Mouse (Mus musculus) heart, embryonic 16.5 days (tissue): ENCODE measurements around the gene Rapgef4. TPM values are rescaled to one million over a fixed set of nuclear protein-coding genes. Genes with fewer than 3 reads are reported as not detected.

Experiments used
- ATAC-seq: fragments of 200-750 bp; cut with Nextera tagmentation; replicated peaks from 2 replicates; pipeline ENCODE4 v1.8.0; 2017; ENCODE audit warnings: moderate number of reproducible peaks; ENCODE audit not compliant: insufficient read depth, low FRiP score; ENCODE audit errors: extremely low read depth
- H3K27ac ChIP-seq: fragments of 300-500 bp; sonication (generic); 2 replicates; pipeline ENCODE4 v1.5.1; 2014; ENCODE audit warnings: mild to moderate bottlenecking, low read length, control low read depth, moderate library complexity
- H3K27me3 ChIP-seq: fragments of 300-500 bp; sonication (generic); 2 replicates; pipeline ENCODE4 v1.6.1; 2014; ENCODE audit warnings: low read length, mixed read lengths; ENCODE audit not compliant: control insufficient read depth, insufficient read depth
- H3K36me3 ChIP-seq: fragments of 300-500 bp; sonication (generic); 2 replicates; pipeline ENCODE4 v1.6.1; 2014; ENCODE audit not compliant: control insufficient read depth, insufficient read depth
- H3K4me1 ChIP-seq: fragments of 300-500 bp; sonication (generic); 2 replicates; pipeline ENCODE4 v1.6.1; 2014; ENCODE audit warnings: low read length, mixed read lengths; ENCODE audit not compliant: control insufficient read depth, insufficient read depth
- H3K4me2 ChIP-seq: fragments of 300-500 bp; sonication (generic); 2 replicates; pipeline ENCODE4 v1.6.1; 2014; ENCODE audit warnings: low read depth, mild to moderate bottlenecking, control low read depth, low read length
- H3K4me3 ChIP-seq: fragments of 300-500 bp; sonication (generic); 2 replicates; pipeline ENCODE4 v1.5.1; 2014; ENCODE audit warnings: mild to moderate bottlenecking, control low read depth, low read length
- H3K9ac ChIP-seq: fragments of 300-500 bp; sonication (generic); 2 replicates; pipeline ENCODE4 v1.6.1; 2014; ENCODE audit warnings: low read length, control low read depth
- H3K9me3 ChIP-seq: fragments of 300-500 bp; sonication (generic); replicated peaks from 2 replicates; pipeline ENCODE4 v1.6.1; 2016; ENCODE audit warnings: low read length; ENCODE audit not compliant: control insufficient read depth
- WGBS: fragments of 180-500 bp; shearing (Covaris S2); extraction: QIAGEN DNeasy Blood & Tissue Kit; methylation state at CpG from one replicate; pipeline ENCODE4 v1.1.7; 2014; 5-methylcytosine and 5-hydroxymethylcytosine counted together
- polyA plus RNA-seq: library from polyadenylated mRNA; unstranded; fragments of >200 nt; fragmentation: Nextera tagmentation; extraction: Ambion mirVana; gene quantifications from 2 replicates; pipeline ENCODE4 v1.2.1, GENCODE M21; 2015

Gene Rapgef4
- polyA plus RNA-seq, 1 experiment from 2014 or later, result 4.1 TPM

- 38% methylated on average over 6 of the region's 6 CpGs for WGBS
- Histone ChIP-seq H3K4me1 (no peaks in the 10 kb centered on the region), H3K9ac (no peak overlapping the region), H3K27ac (no peak overlapping the region), H3K36me3 (no peaks in the 10 kb centered on the region), H3K4me3 (no peak overlapping the region), H3K9me3 (no peaks in the 10 kb centered on the region), H3K27me3 (no peaks in the 10 kb centered on the region), H3K4me2 (no peak overlapping the region)
- no peak for ATAC-seq
These were observed 63.2 kb downstream of the Rapgef4 start for GRCm38 (mm10) chr2:72044191-72044590.

DNA sequence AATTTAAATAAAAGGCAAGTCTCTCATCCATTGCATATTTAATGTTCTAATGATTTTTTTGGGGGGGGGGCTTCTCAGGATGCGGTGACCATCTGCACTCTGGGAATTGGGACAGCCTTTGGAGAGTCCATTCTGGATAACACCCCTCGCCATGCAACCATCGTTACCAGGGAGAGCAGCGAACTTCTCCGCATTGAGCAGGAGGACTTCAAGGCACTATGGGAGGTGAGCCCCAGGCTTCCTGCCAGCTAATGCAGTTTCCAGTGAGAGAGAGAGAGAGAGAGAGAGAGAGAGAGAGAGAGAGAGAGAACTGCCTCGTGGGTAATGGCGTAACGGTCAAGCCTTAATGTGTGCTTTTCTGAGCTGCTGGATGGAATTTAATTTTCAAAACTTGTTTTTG is 64.0 kb downstream of the Rapgef4 start:
- no peak for ATAC-seq
- H3K27ac ChIP-seq, result no peak overlapping the region
- WGBS, result 92% methylated on average over 8 of the region's 8 CpGs
- no peaks in the 10 kb centered on the region for H3K27me3 ChIP-seq
- no peaks in the 10 kb centered on the region for H3K9me3 ChIP-seq
- H3K9ac ChIP-seq, result no peak overlapping the region
- H3K4me2 ChIP-seq, result no peak overlapping the region
- H3K4me3 ChIP-seq, result no peak overlapping the region
- H3K36me3 ChIP-seq, result no peaks in the 10 kb centered on the region
- no peaks in the 10 kb centered on the region for H3K4me1 ChIP-seq

DNA sequence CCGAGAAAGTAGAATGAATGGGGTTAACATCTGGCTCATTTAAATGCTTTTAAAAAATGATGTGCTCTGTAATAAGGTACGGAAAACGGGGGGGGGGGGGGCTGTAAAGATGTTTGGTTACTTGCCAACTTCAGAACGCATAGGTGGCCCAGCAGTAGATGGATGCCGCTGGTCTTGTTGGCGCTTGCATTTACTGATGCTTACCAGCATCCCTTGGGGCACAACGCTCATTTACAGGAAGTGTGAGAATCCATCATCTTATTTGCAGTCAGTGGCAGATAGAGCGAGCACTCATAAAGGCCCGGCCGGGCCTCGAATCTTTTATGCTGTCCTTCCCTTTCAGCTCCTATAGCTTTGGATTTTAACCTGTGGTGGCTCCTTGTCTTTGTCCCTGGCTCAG is 64.6 kb downstream of the Rapgef4 start:
- H3K4me2 ChIP-seq, result no peak overlapping the region
- no peaks in the 10 kb centered on the region for H3K9me3 ChIP-seq
- 79% methylated on average over 11 of the region's 11 CpGs for WGBS
- H3K4me3 ChIP-seq, result no peak overlapping the region
- H3K9ac ChIP-seq, result no peak overlapping the region
- no peaks in the 10 kb centered on the region for H3K4me1 ChIP-seq
- no peak overlapping the region for H3K27ac ChIP-seq
- no peak for ATAC-seq
- no peaks in the 10 kb centered on the region for H3K36me3 ChIP-seq
- no peaks in the 10 kb centered on the region for H3K27me3 ChIP-seq

GRCm38 (mm10) chr2:72050451-72050850 is 69.4 kb downstream of the Rapgef4 start:
- no peaks in the 10 kb centered on the region for H3K9me3 ChIP-seq
- H3K4me3 ChIP-seq, result no peak overlapping the region
- no peak overlapping the region for H3K9ac ChIP-seq
- H3K27ac ChIP-seq, result no peak overlapping the region
- H3K27me3 ChIP-seq, result no peaks in the 10 kb centered on the region
- WGBS, result 67% methylated on average over 7 of the region's 7 CpGs
- no peak overlapping the region for H3K4me2 ChIP-seq
- no peaks in the 10 kb centered on the region for H3K36me3 ChIP-seq
- peaks cover 8% of the 10 kb centered on the region for H3K4me1 ChIP-seq
- no peak for ATAC-seq

- 28% methylated on average over 5 of the region's 5 CpGs for WGBS
- H3K27ac ChIP-seq, result peak overlapping the region; percentile 22
- ATAC-seq, result peak; percentile 70
- no peaks in the 10 kb centered on the region for H3K27me3 ChIP-seq
- H3K4me1 ChIP-seq, result peaks cover 10% of the 10 kb centered on the region
- H3K36me3 ChIP-seq, result no peaks in the 10 kb centered on the region
- H3K4me2 ChIP-seq, result peak overlapping the region; percentile 59
- H3K4me3 ChIP-seq, result peak overlapping the region; percentile 43
- H3K9me3 ChIP-seq, result no peaks in the 10 kb centered on the region
- H3K9ac ChIP-seq, result peak overlapping the region; percentile 63
These were observed 73.2 kb downstream of the Rapgef4 start for GRCm38 (mm10) chr2:72054280-72054679.

- H3K4me3 ChIP-seq, result peak overlapping the region; percentile 43
- ATAC-seq, result no peak; the same call in 1 of the 2 replicates
- H3K9ac ChIP-seq, result peak overlapping the region; percentile 38; the same call in 1 of the 2 replicates
- no peaks in the 10 kb centered on the region for H3K9me3 ChIP-seq
- H3K4me1 ChIP-seq, result peaks cover 10% of the 10 kb centered on the region
- H3K36me3 ChIP-seq, result no peaks in the 10 kb centered on the region
- H3K4me2 ChIP-seq, result peak overlapping the region; percentile 59
- WGBS, result 35% methylated on average over 6 of the region's 6 CpGs
- H3K27me3 ChIP-seq, result no peaks in the 10 kb centered on the region
- peak overlapping the region; percentile 58 for H3K27ac ChIP-seq
These were observed 73.7 kb downstream of the Rapgef4 start for GRCm38 (mm10) chr2:72054736-72055135.

DNA sequence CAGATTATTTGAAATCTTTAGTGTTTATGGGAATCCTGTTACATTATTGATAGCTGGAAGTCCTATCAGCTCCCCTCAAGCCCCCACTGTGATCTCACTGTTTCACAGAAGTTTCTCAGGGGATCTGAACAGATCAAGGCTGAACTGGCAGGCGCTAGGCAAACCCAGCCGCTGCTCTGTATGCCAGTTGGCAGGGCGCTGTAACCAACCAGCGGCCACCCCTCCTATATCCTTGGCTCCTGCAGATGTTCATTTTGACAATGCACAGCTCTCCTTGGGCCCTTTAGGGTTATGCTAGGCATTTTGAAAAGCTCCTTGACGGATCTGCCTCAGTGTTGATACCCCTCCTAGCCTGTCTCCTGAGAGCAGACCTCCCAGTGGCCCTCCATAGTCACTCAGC is 74.4 kb downstream of the Rapgef4 start:
- 0 out of 2 replicates have a peak overlapping the region, but pooled peaks have one; percentile 1 for H3K4me3 ChIP-seq
- H3K27me3 ChIP-seq, result no peaks in the 10 kb centered on the region
- peaks cover 10% of the 10 kb centered on the region for H3K4me1 ChIP-seq
- H3K27ac ChIP-seq, result no peak overlapping the region
- no peaks in the 10 kb centered on the region for H3K36me3 ChIP-seq
- H3K4me2 ChIP-seq, result peak overlapping the region; percentile 7; the same call in 1 of the 2 replicates
- no peak overlapping the region for H3K9ac ChIP-seq
- WGBS, result 78% methylated on average over 5 of the region's 5 CpGs
- no peaks in the 10 kb centered on the region for H3K9me3 ChIP-seq
- no peak for ATAC-seq

- Histone ChIP-seq H3K4me1 (peaks cover 10% of the 10 kb centered on the region), H3K4me3 (no peak overlapping the region), H3K9me3 (no peaks in the 10 kb centered on the region), H3K36me3 (no peaks in the 10 kb centered on the region), H3K27ac (peak overlapping the region; percentile 18; the same call in 1 of the 2 replicates), H3K9ac (no peak overlapping the region), H3K4me2 (peak overlapping the region; percentile 7), H3K27me3 (no peaks in the 10 kb centered on the region)
- ATAC-seq, result no peak
- WGBS, result 71% methylated on average over 11 of the region's 11 CpGs
These were observed 75.2 kb downstream of the Rapgef4 start for GRCm38 (mm10) chr2:72056081-72056874.

- Histone ChIP-seq H3K4me2 (no peak overlapping the region), H3K36me3 (no peaks in the 10 kb centered on the region), H3K27ac (no peak overlapping the region), H3K27me3 (no peaks in the 10 kb centered on the region), H3K4me3 (no peak overlapping the region), H3K9ac (no peak overlapping the region), H3K9me3 (no peaks in the 10 kb centered on the region), H3K4me1 (no peaks in the 10 kb centered on the region)
- 69% methylated on average over 4 of the region's 4 CpGs for WGBS
- no peak for ATAC-seq
These were observed 81.9 kb downstream of the Rapgef4 start for GRCm38 (mm10) chr2:72062931-72063330.
